Mouse (Mus musculus): Measurements from ENCODE around the gene Ogdh. TPM values are rescaled to one million over a fixed set of nuclear protein-coding genes. Genes with fewer than 3 reads are reported as not detected.

Ogdh gene
- polyA plus RNA-seq, 1 experiment from 2014 or later: 87.7 TPM

DNA sequence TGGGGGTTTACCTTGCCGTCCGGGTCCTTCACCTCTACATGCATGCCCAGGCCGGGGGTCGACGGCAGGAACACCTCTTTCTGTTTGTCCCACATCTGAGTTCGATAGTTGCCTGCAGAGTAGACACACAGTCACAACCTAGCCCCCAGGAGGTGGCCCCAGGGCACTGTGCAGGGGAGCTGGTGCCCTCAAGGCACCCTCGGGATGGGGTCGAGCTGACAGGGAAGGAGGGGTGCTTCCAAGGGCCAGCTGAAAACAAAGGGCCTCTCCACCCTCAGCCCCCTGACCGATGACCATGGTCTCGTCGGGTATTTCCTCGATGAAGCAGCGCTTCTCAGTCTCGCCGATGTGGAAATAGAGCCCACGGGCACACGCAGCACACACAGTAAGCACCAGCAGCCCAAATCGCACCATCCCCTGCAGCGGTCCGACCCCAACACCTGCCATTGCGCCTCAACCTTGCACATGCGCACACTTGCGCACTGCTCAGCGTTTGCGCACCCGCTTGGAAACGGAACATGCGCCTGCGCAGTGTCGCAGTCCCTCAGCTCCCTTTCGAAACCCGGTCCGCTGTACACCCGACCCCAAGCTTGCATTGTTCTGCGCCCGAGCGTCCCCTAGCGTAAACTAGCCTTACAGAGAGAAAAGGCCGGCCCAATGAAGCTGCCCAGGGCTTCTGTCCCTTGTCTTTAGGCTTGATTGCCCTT lies 16.9 kb upstream of the Ogdh start, which contains the start of gene Tmed4:
Gene Tmed4, minus strand, starts transcription at position 484 of the 707 bp plus-strand sequence.
- Histone ChIP-seq H3K4me1 (peaks cover 27% of the 10 kb centered on the region), H3K27me3 (no peaks in the 10 kb centered on the region), H3K9me3 (no peaks in the 10 kb centered on the region), H3K4me3 (replicated peaks) (peak within 1 kb of the TSS; percentile 99), H3K4me2 (peak within 1 kb of the TSS; percentile 87), H3K36me3 (replicated peaks) (peaks cover 25% of the 10 kb centered on the region), H3K9ac (peak within 1 kb of the TSS; percentile 96), H3K27ac (peak within 1 kb of the TSS; percentile 80)
- under 1% methylated on average over 39 of the region's 39 CpGs for WGBS
- peak; percentile 95 for ATAC-seq (ENCODE audit: low FRiP score)

DNA sequence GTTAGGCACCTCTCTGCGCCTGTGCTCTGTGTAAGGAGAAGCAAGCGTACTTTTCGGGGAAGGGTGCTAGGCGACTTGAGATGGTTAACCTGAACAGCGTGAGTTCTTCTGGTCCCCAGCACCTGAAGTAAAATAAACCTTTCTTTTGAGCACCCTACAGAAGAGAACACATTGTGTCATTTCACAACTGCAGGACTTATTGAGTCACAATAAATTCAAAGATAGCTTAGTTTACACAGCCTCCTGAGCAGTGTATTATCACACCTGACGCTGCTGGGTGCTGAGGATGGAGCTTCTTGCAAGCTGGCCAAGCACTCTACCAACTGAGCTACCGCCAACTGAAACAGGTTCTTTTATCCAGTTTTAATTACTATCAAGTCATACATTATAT lies 16.3 kb upstream of the Ogdh start:
- H3K4me1 ChIP-seq: peaks cover 27% of the 10 kb centered on the region
- H3K4me3 ChIP-seq (replicated peaks): peak overlapping the region; percentile 99
- peak overlapping the region; percentile 87 for H3K4me2 ChIP-seq
- no peaks in the 10 kb centered on the region for H3K9me3 ChIP-seq
- 21% methylated on average over 7 of the region's 7 CpGs for WGBS
- ATAC-seq (ENCODE audit: low FRiP score): peak; percentile 51
- peak overlapping the region; percentile 96; the same call in 1 of the 2 replicates for H3K9ac ChIP-seq
- H3K27me3 ChIP-seq: no peaks in the 10 kb centered on the region
- H3K27ac ChIP-seq: peak overlapping the region; percentile 80
- peaks cover 25% of the 10 kb centered on the region for H3K36me3 ChIP-seq (replicated peaks)

DNA sequence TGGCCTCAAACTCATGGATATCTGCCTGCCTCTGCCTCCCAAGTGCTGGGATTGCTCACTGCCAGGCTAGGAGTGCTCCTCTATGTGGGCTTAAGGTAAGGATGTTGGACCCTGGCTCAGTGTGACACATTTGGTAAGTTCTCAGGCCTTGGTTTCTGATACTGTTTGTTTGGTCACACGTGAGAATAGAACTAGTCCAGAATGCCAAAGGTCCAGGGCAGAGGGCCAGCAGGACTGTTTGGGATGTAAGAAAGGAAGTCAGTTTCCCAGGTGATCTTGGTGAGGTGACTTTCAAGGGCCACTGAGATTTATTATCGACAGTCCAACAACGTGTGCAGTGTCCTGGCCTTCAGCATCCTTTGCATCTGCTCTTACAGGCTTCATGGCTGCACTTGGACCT lies 15.0 kb upstream of the Ogdh start:
- no peaks in the 10 kb centered on the region for H3K9me3 ChIP-seq
- no peak overlapping the region for H3K27ac ChIP-seq
- peaks cover 13% of the 10 kb centered on the region for H3K36me3 ChIP-seq (replicated peaks)
- no peak overlapping the region for H3K4me3 ChIP-seq (replicated peaks)
- ATAC-seq (ENCODE audit: low FRiP score): no peak
- H3K9ac ChIP-seq: no peak overlapping the region
- peaks cover 27% of the 10 kb centered on the region for H3K4me1 ChIP-seq
- WGBS: 85% methylated on average over 3 of the region's 3 CpGs
- H3K27me3 ChIP-seq: no peaks in the 10 kb centered on the region
- no peak overlapping the region for H3K4me2 ChIP-seq

DNA sequence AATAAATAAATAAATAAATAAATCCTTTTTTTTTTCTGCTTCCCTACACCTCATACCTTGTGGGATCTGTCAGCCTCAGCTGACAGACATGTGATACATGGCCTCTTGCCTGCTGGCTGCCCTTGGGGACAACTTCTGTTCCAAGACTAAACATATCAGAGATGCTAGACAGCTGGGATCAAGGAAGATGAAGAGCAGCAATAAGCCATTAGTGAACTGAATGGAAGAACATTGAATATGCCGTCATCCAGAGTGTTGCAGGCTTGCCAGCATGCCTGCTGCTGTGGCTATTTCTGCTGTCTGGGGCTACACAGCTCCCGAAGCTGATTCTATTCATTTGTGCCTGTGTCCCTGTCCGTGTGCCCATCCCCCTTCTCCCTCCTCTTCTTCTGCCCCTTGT lies 8.5 kb upstream of the Ogdh start:
- no peaks in the 10 kb centered on the region for H3K27me3 ChIP-seq
- H3K4me2 ChIP-seq: no peak overlapping the region
- H3K36me3 ChIP-seq (replicated peaks): no peaks in the 10 kb centered on the region
- no peak overlapping the region for H3K4me3 ChIP-seq (replicated peaks)
- H3K9me3 ChIP-seq: no peaks in the 10 kb centered on the region
- no peak for ATAC-seq (ENCODE audit: low FRiP score)
- no peaks in the 10 kb centered on the region for H3K4me1 ChIP-seq
- H3K27ac ChIP-seq: no peak overlapping the region
- H3K9ac ChIP-seq: no peak overlapping the region
- 78% methylated on average over 3 of the region's 3 CpGs for WGBS

DNA sequence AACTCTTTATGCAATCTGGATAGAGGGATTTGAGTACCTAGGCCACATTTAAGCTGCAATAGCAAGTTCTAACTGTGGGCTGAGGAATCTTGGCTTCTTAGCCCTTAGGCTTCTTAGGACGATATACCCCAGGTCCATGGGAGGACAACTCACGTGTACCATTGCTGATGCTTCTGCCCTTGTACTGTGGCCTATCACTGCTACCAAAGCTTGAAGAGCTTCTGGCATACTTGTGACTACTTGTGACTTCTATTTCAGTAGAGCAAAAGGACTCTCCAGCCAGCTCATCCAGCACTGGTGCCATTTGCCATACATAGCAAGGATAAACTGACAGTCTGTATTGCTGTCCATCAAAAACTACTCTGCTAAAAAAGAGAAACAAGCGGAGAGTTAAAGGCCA lies 1.3 kb upstream of the Ogdh start:
- no peaks in the 10 kb centered on the region for H3K9me3 ChIP-seq
- 93% methylated on average over 3 of the region's 3 CpGs for WGBS
- no peak for ATAC-seq (ENCODE audit: low FRiP score)

DNA sequence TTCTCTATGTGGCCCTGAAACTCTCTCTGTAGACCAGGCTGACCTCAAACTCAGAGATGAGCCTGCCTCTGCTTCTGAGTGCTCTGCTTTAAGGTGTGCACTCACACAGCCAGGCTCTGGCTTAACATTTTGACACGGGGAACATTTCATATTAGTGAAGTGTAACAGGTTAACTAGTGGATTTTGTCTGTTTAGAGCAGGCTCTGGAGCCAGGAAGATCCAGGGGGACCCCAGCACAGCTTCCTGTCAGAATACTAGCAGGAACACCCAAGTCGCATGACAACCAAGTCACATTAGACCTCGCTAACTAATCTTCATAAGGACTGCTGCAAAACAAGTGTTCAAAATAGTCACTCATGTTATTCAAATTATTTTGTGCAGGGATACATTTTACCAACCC lies 550 bp upstream of the Ogdh start:
- ATAC-seq (ENCODE audit: low FRiP score): no peak
- Histone ChIP-seq H3K27me3 (no peaks in the 10 kb centered on the region), H3K36me3 (replicated peaks) (no peaks in the 10 kb centered on the region), H3K9ac (peak overlapping the region; percentile 71), H3K4me3 (replicated peaks) (peak overlapping the region; percentile 83), H3K4me1 (peaks cover 14% of the 10 kb centered on the region), H3K27ac (no peak overlapping the region; the same call in 1 of the 2 replicates), H3K9me3 (no peaks in the 10 kb centered on the region), H3K4me2 (peak overlapping the region; percentile 84)
- 28% methylated on average over 3 of the region's 3 CpGs for WGBS

More for the DNA sequence above, 1.3 kb upstream of the Ogdh start:
- H3K27ac ChIP-seq: no peak overlapping the region
- H3K9ac ChIP-seq: no peak overlapping the region
- H3K4me3 ChIP-seq (replicated peaks): no peak overlapping the region
- peaks cover 14% of the 10 kb centered on the region for H3K4me1 ChIP-seq
- no peaks in the 10 kb centered on the region for H3K27me3 ChIP-seq
- H3K36me3 ChIP-seq (replicated peaks): no peaks in the 10 kb centered on the region
- H3K4me2 ChIP-seq: no peak overlapping the region

DNA sequence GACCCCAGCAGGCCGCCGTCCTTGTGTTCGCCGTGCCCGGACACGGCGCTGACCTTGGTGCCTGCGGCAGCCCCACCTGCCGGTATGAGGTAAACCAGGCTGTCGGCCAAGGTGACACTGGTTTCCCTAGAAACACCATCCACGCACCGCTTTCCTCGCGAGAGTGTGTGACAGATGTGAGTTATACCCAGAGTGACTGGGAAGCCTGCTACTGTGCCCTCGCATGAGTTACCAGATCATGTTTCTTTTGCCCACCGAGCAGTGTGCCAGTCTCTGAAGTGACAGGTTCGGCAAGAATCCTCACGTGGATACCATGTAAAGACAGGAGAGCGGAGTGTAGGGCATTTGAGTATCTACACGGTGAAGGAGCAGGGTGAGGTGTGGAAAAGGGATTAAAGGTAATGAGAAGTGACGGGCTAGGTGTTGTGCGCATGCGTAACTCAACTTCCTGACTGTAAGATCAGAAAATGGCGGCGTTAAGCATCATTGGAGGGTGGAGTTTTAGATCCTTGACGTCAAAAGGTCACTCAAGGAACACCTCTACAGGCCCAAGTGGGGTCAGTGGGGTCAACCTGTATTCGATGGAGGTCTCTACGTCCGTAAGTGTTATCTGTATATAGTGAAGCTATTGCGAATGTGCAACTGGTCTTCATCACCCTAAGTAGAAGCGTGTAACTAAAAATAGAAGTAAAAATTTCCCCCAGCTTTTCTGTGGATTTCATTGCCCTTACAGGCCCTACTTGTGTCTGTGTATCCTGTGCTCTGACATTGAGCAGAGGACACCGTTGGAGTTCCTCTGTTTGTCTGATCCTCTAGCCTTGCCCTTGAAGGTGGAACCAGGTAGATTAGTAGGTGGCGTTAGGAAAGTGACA lies 919 bp downstream of the Ogdh start:
- Histone ChIP-seq H3K36me3 (replicated peaks) (peaks cover 5% of the 10 kb centered on the region; the same call in 1 of the 2 replicates), H3K4me1 (peaks cover 14% of the 10 kb centered on the region), H3K9me3 (no peaks in the 10 kb centered on the region), H3K27ac (peak overlapping the region; percentile 80), H3K4me3 (replicated peaks) (peak overlapping the region; percentile 83), H3K27me3 (no peaks in the 10 kb centered on the region), H3K9ac (peak overlapping the region; percentile 71), H3K4me2 (peak overlapping the region; percentile 84)
- 18% methylated on average over 33 of the region's 33 CpGs for WGBS
- peak; percentile 2; the same call in 1 of the 2 replicates for ATAC-seq (ENCODE audit: low FRiP score)

DNA sequence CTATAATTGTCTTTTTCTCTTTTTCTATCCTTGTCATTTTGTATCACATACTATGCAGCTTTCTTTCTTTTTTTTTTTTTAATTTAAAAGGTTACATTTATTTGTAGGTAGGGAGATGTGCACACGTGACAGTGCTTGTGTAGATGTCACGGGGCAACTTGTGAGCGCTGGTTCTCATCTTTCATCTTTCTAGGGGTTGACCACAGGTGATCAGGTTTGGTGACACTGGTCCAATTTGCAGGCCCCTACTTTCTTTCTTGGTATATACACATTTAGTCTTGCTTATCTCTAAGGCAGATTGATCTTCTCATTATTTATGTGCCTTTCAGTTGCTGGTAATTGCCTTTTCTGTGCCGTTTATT lies 1.5 kb downstream of the Ogdh start:
- peaks cover 14% of the 10 kb centered on the region for H3K4me1 ChIP-seq
- no peak for ATAC-seq (ENCODE audit: low FRiP score)
- H3K4me3 ChIP-seq (replicated peaks): peak overlapping the region; percentile 83
- no peaks in the 10 kb centered on the region for H3K27me3 ChIP-seq
- H3K9ac ChIP-seq: no peak overlapping the region
- H3K36me3 ChIP-seq (replicated peaks): peaks cover 11% of the 10 kb centered on the region
- no peaks in the 10 kb centered on the region for H3K9me3 ChIP-seq
- H3K27ac ChIP-seq: no peak overlapping the region
- H3K4me2 ChIP-seq: peak overlapping the region; percentile 84
- WGBS: 96% methylated on average over 4 of the region's 4 CpGs

DNA sequence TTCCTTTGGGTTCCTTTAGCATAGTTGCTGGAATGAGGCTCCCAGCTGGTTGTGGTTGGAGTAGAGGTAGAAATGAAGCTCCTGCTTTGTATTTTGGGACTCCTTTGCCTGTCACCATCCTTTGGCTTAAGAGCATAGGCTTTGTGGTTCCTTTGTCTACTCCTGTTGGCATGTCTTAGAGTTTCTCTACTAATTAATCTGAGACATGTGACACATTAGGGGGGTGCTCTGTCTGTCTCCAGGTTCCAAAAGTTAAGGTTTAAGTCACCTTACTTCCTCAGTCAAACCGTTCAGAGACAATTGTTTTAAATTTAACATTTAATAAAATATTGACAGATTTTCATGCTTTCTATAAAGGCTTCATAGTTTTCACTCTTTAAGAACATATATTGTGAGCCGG lies 2.2 kb downstream of the Ogdh start:
- no peak overlapping the region for H3K4me2 ChIP-seq
- no peaks in the 10 kb centered on the region for H3K9me3 ChIP-seq
- peaks cover 17% of the 10 kb centered on the region for H3K36me3 ChIP-seq (replicated peaks)
- 93% methylated on average over 2 of the region's 2 CpGs for whole genome bisulfite sequencing
- ATAC-seq (ENCODE audit: low FRiP score): no peak
- H3K4me3 ChIP-seq (replicated peaks): no peak overlapping the region
- H3K27me3 ChIP-seq: no peaks in the 10 kb centered on the region
- H3K9ac ChIP-seq: no peak overlapping the region
- H3K27ac ChIP-seq: no peak overlapping the region
- H3K4me1 ChIP-seq: peaks cover 14% of the 10 kb centered on the region

DNA sequence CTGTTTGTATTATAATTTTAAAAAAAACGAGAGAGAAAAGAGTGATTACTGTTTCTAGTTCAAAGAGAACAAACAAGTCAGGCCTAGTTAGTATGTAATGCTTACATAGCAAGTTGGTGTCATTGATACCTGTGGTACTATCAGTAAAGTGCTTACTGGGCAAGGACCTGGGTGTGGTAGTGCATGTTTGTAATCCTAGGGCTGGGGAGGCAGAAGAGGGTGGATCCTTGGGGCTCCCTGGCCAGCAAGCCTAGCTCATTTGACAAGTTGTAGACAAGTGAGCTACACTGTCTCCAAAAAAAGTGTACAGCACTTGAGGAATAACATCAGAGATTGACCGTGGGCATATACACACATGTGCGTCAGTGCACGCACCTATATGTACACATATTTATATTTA lies 3.2 kb downstream of the Ogdh start:
- Histone ChIP-seq H3K9ac (no peak overlapping the region), H3K27ac (no peak overlapping the region)
- WGBS: 91% methylated on average over 4 of the region's 4 CpGs

DNA sequence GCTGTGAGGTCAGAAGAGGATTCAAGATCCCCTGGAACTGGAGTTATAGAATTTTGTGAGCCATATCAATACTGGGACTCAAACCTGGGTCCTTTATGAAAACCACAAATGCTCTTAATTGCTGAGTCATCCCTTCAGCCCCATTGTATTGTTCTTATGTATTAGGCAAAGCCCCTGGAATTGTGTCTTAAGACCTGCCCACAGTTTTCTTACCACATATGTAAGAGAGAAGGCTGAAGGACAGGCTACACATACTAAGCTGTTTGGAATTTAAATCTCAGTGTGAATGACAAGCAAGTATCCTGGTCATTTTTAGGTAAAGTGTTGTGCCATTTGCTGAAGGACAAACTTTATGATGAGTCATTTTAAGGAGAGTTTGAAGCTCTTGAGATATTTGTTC lies 4.6 kb downstream of the Ogdh start:
- no peaks in the 10 kb centered on the region for H3K9me3 ChIP-seq
- H3K27ac ChIP-seq: no peak overlapping the region
- ATAC-seq (ENCODE audit: low FRiP score): no peak
- no peaks in the 10 kb centered on the region for H3K27me3 ChIP-seq
- no peak overlapping the region for H3K9ac ChIP-seq
- H3K4me1 ChIP-seq: peaks cover 10% of the 10 kb centered on the region
- H3K36me3 ChIP-seq (replicated peaks): peaks cover 36% of the 10 kb centered on the region
- H3K4me3 ChIP-seq (replicated peaks): no peak overlapping the region
- no peak overlapping the region for H3K4me2 ChIP-seq

More for the DNA sequence above, 3.2 kb downstream of the Ogdh start:
- no peak for ATAC-seq (ENCODE audit: low FRiP score)
- H3K4me1 ChIP-seq: peaks cover 14% of the 10 kb centered on the region
- H3K27me3 ChIP-seq: no peaks in the 10 kb centered on the region
- peaks cover 26% of the 10 kb centered on the region for H3K36me3 ChIP-seq (replicated peaks)
- H3K9me3 ChIP-seq: no peaks in the 10 kb centered on the region
- no peak overlapping the region for H3K4me2 ChIP-seq
- no peak overlapping the region for H3K4me3 ChIP-seq (replicated peaks)

DNA sequence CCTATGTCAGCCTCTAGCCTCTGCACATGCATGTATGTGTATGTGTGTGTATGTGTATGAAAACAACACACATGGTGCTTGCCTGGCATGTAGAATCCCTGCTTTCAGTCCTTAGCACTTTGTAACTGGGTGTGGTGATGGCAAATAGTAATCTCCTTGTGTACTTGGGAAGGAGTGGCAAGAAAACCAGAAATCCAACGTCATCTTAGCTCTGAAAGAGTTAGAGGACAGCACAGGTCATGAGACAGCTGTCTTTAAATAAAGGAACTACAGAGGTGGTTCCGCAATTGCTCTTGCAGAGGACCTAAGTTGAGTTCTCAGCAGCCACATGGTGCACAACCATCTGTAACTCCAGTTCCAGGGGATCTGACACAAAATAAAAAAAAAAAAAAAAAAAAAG lies 8.0 kb downstream of the Ogdh start:
- no peak overlapping the region for H3K27ac ChIP-seq
- no peak overlapping the region for H3K4me2 ChIP-seq
- no peaks in the 10 kb centered on the region for H3K27me3 ChIP-seq
- H3K4me1 ChIP-seq: no peaks in the 10 kb centered on the region
- H3K9ac ChIP-seq: no peak overlapping the region
- WGBS: 86% methylated on average over 2 of the region's 2 CpGs
- H3K9me3 ChIP-seq: no peaks in the 10 kb centered on the region
- no peak overlapping the region for H3K4me3 ChIP-seq (replicated peaks)
- ATAC-seq (ENCODE audit: low FRiP score): no peak
- peaks cover 50% of the 10 kb centered on the region for H3K36me3 ChIP-seq (replicated peaks)
